Mouse (Mus musculus): Measurements from ENCODE around the gene Lrch2.
"Not testable (repeated sequence)": the region's sequence is repeated elsewhere in the genome, so short reads cannot be mapped to it uniquely, and the experiment has no call there.

DNA sequence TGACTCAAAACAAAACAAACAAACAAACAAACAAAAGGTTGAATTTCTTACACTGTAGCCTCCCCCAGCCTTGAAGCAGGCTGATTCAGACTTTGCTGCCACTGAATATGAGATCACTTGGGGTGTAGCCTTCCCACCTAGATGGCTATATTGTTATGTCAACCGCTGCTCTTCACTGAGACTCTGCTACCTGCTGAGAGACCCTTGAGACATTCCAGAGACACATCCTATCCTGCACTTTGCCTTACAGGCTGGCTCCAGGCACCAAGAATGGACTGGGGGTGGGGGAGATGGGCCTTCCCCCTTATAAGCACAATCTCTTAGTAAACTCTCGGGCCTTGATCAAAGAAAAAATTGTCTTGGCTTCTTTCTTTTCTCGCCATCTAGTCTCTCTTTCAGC, 16.8 kb downstream of the Lrch2 start:
- not testable (repeated sequence) for TF ChIP-seq MAX (IDR thresholded peaks at IDR 0.05; ENCODE audit: low read length); EP300 (IDR thresholded peaks at IDR 0.05; ENCODE audit: low read depth in 1 of 2, low read length in 2 of 2); USF1 (IDR thresholded peaks at IDR 0.05; ENCODE audit: low read depth, low read length); CTCF (IDR thresholded peaks at IDR 0.05 in 2 of 3, conservative IDR thresholded peaks at IDR 0.05 in 1 of 3; ENCODE audit: control insufficient read depth in 1 of 3, insufficient read depth in 1 of 3, low read depth in 2 of 3, low read length in 3 of 3, poor library complexity in 1 of 3, severe bottlenecking in 1 of 3); UBTF (IDR thresholded peaks at IDR 0.05; ENCODE audit: borderline replicate concordance, insufficient read depth, low read depth, low read length); ZC3H11A (IDR thresholded peaks at IDR 0.05; ENCODE audit: low read depth, low read length); POLR2A (IDR thresholded peaks at IDR 0.05; ENCODE audit: control insufficient read depth in 1 of 2, insufficient read depth in 1 of 2, low read depth in 1 of 2, low read length in 2 of 2, poor library complexity in 1 of 2); MEF2A (IDR thresholded peaks at IDR 0.05; ENCODE audit: extremely low read depth, insufficient replicate concordance, low read depth, low read length, poor library complexity, severe bottlenecking); POLR2AphosphoS5 (IDR thresholded peaks at IDR 0.05; ENCODE audit: borderline replicate concordance, low read depth, low read length)

All from MEL (cell line).